Mouse (Mus musculus): Measurements from ENCODE around the gene Vps37b. TPM values are rescaled to one million over a fixed set of nuclear protein-coding genes. Genes with fewer than 3 reads are reported as not detected.

Vps37b gene
- polyA plus RNA-seq, 1 experiment from 2014 or later, result 43.3 TPM

DNA sequence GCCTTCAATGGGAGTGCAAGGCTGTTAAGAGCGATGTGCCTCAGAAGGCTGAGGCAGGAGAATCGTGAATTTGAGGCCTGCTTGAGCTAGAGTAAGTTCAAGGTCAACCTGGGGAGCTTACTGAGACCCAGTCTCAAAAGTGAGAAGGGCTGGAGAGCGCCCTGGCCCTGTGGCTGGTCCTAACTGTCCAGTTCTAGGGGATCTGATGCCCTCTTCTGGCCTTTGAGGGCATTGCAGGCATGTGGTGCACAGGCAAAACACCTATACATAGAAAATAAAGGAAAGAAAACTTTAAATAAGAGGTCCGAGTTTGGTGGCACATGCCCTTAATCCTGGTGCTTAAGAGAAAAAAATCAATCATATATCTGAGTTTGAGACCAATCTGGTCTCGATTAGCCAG lies 39.3 kb downstream of the Vps37b start:
- Histone ChIP-seq H3K4me3 (ENCODE audit: low read depth, low read length) (no peak overlapping the region), H3K4me2 (no peak overlapping the region), H3K9me3 (replicated peaks; ENCODE audit: control insufficient read depth, low read length) (no peaks in the 10 kb centered on the region), H3K27me3 (ENCODE audit: control insufficient read depth, insufficient read depth, low read length) (no peaks in the 10 kb centered on the region), H3K27ac (ENCODE audit: low read depth, low read length) (0 out of 2 replicates have a peak overlapping the region, but pooled peaks have one; percentile 36), H3K9ac (ENCODE audit: low read depth, low read length) (no peak overlapping the region), H3K4me1 (ENCODE audit: control insufficient read depth, insufficient read depth, low read length) (peaks cover 4% of the 10 kb centered on the region), H3K36me3 (ENCODE audit: control insufficient read depth, insufficient read depth, low read length) (no peaks in the 10 kb centered on the region)
- ATAC-seq (replicated peaks; ENCODE audit: insufficient number of reproducible peaks, low FRiP score, low TSS enrichment), result no peak
- WGBS (ENCODE audit: insufficient replicate concordance), result 34% methylated on average over 5 of the region's 5 CpGs

DNA sequence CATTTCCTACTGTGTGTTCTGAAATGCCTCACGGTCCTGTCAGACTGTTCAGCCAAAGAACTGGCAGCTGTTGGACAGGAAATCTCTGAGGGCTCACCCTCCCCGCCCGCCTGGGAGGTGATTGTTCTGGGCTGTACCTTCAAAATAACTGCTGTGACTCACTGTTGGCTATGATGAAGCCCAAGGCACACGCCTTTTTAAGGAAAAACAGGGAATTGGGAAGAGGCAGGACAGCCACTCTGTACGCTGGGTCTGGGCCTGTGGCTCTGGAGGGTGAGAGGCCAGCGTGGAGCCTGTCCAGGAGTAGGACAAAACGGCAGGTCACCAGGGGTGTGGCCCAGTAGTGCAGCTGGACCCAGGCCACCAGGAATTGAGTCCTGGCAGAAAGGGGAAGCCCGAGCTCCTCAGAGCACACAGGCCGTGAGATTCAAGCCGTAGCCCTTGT lies 39.9 kb downstream of the Vps37b start:
- Histone ChIP-seq H3K27ac (ENCODE audit: low read depth, low read length) (0 out of 2 replicates have a peak overlapping the region, but pooled peaks have one; percentile 36), H3K36me3 (ENCODE audit: control insufficient read depth, insufficient read depth, low read length) (no peaks in the 10 kb centered on the region), H3K4me1 (ENCODE audit: control insufficient read depth, insufficient read depth, low read length) (peaks cover 4% of the 10 kb centered on the region), H3K4me3 (ENCODE audit: low read depth, low read length) (no peak overlapping the region), H3K4me2 (no peak overlapping the region), H3K9me3 (replicated peaks; ENCODE audit: control insufficient read depth, low read length) (no peaks in the 10 kb centered on the region), H3K9ac (ENCODE audit: low read depth, low read length) (no peak overlapping the region), H3K27me3 (ENCODE audit: control insufficient read depth, insufficient read depth, low read length) (no peaks in the 10 kb centered on the region)
- no peak for ATAC-seq (replicated peaks; ENCODE audit: insufficient number of reproducible peaks, low FRiP score, low TSS enrichment)
- 70% methylated on average over 10 of the region's 10 CpGs for WGBS (ENCODE audit: insufficient replicate concordance)

DNA sequence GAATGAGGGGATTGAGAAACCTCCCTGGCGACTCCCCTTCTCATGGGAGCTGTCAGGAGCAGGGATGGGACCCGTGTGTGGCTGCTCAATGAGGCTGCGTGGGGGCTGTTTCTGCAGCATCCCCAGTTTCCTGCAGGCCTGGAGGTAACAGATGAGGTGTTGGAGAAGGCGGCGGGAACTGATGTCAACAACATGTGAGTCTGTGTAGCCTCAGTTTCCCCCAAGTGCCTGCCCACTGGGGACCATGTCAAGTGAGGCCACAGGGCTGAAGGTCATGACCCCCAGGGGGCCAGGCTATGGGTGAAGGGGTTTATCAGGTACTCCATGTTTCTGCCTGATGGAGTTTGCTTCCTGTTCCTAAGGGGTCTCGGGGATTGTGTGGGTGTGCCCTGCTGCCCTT lies 40.7 kb downstream of the Vps37b start:
- H3K4me1 ChIP-seq (ENCODE audit: control insufficient read depth, insufficient read depth, low read length), result peaks cover 4% of the 10 kb centered on the region
- H3K4me2 ChIP-seq, result no peak overlapping the region
- no peaks in the 10 kb centered on the region for H3K36me3 ChIP-seq (ENCODE audit: control insufficient read depth, insufficient read depth, low read length)
- ATAC-seq (replicated peaks; ENCODE audit: insufficient number of reproducible peaks, low FRiP score, low TSS enrichment), result no peak
- no peak overlapping the region for H3K4me3 ChIP-seq (ENCODE audit: low read depth, low read length)
- H3K27me3 ChIP-seq (ENCODE audit: control insufficient read depth, insufficient read depth, low read length), result no peaks in the 10 kb centered on the region
- 71% methylated on average over 6 of the region's 6 CpGs for WGBS (ENCODE audit: insufficient replicate concordance)
- no peak overlapping the region for H3K27ac ChIP-seq (ENCODE audit: low read depth, low read length)
- H3K9ac ChIP-seq (ENCODE audit: low read depth, low read length), result no peak overlapping the region
- H3K9me3 ChIP-seq (replicated peaks; ENCODE audit: control insufficient read depth, low read length), result no peaks in the 10 kb centered on the region

DNA sequence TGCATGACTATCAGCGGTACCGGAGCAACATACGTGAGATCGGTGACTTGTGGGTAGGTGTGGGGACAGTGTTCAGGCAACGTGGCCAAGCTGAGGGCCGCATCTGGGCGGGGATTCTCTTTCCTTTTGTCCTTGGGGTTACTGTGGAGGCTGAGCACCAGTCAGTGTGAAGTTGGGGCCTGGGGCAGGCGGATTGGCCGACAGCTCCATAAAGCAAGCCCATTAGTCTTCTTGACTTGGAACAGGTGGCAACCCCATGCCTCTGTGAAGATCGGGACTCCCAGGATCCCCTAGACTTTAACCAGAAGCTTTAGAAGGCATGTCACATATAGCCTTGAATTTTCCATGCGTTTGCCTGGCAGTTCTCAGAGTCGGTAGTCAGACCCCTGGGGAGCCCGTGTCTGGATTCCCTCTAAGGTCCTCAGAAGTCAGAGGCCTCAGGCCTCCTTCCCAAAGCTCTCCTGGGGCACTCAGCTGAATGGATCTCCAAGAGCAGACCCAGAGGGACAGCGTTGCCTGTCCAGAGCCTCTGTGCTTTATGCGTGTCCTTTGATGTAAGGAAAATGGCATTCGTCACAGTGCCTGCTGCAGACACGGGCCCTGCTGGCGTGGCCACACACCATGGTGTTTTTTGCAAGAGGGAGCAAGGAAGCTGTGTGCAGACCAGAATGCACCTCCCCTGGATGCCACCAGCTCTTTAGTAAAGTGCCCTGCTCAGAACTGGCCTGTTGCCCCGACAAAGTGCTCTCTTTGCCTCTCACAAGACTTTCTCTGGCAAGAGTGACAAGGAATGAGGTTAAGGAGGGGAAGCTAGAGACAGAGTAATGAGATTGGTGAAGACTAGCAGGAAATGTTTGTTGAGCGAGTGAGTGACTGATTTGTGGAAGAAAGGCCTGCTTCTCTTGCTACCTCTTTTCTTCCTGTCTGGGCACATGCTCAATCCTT lies 41.9 kb downstream of the Vps37b start:
- H3K36me3 ChIP-seq (ENCODE audit: control insufficient read depth, insufficient read depth, low read length), result no peaks in the 10 kb centered on the region
- no peak overlapping the region for H3K27ac ChIP-seq (ENCODE audit: low read depth, low read length)
- H3K9me3 ChIP-seq (replicated peaks; ENCODE audit: control insufficient read depth, low read length), result no peaks in the 10 kb centered on the region
- no peak overlapping the region for H3K9ac ChIP-seq (ENCODE audit: low read depth, low read length)
- H3K4me3 ChIP-seq (ENCODE audit: low read depth, low read length), result no peak overlapping the region
- H3K4me2 ChIP-seq, result no peak overlapping the region
- no peaks in the 10 kb centered on the region for H3K27me3 ChIP-seq (ENCODE audit: control insufficient read depth, insufficient read depth, low read length)
- no peak for ATAC-seq (replicated peaks; ENCODE audit: insufficient number of reproducible peaks, low FRiP score, low TSS enrichment)
- WGBS (ENCODE audit: insufficient replicate concordance), result 72% methylated on average over 20 of the region's 20 CpGs
- H3K4me1 ChIP-seq (ENCODE audit: control insufficient read depth, insufficient read depth, low read length), result peaks cover 11% of the 10 kb centered on the region

- Histone ChIP-seq H3K9me3 (replicated peaks; ENCODE audit: control insufficient read depth, low read length) (no peaks in the 10 kb centered on the region), H3K4me3 (ENCODE audit: low read depth, low read length) (no peak overlapping the region), H3K27me3 (ENCODE audit: control insufficient read depth, insufficient read depth, low read length) (no peaks in the 10 kb centered on the region), H3K4me1 (ENCODE audit: control insufficient read depth, insufficient read depth, low read length) (peaks cover 10% of the 10 kb centered on the region; the same call in 1 of the 2 replicates), H3K36me3 (ENCODE audit: control insufficient read depth, insufficient read depth, low read length) (no peaks in the 10 kb centered on the region), H3K4me2 (no peak overlapping the region), H3K9ac (ENCODE audit: low read depth, low read length) (no peak overlapping the region), H3K27ac (ENCODE audit: low read depth, low read length) (no peak overlapping the region)
- 76% methylated on average over 4 of the region's 4 CpGs for WGBS (ENCODE audit: insufficient replicate concordance)
- no peak for ATAC-seq (replicated peaks; ENCODE audit: insufficient number of reproducible peaks, low FRiP score, low TSS enrichment)
Observed at GRCm38 (mm10) chr5:123987511-123987910, 44.6 kb downstream of the Vps37b start.

DNA sequence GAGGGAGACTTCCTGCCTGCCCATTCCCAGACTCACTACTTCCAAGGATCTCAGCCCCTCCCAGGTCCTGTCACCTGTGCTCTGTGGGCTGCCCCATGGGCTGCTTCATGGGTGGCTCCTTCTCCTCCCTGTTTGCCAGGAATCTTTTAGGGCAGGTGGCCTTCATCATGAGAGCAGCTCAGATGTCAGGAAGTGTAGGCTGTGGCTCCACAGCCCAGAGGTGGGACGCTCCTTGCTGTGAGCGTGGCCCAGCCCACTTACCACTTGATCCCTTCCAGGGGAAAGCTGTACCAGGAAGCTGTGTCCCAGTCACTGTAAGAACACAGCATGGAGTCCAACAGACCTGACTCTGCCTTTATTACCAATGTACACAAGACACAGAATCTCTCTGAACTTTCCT lies 45.1 kb downstream of the Vps37b start:
- Histone ChIP-seq H3K4me3 (ENCODE audit: low read depth, low read length) (no peak overlapping the region), H3K27ac (ENCODE audit: low read depth, low read length) (no peak overlapping the region), H3K9ac (ENCODE audit: low read depth, low read length) (no peak overlapping the region), H3K9me3 (replicated peaks; ENCODE audit: control insufficient read depth, low read length) (no peaks in the 10 kb centered on the region), H3K36me3 (ENCODE audit: control insufficient read depth, insufficient read depth, low read length) (no peaks in the 10 kb centered on the region), H3K27me3 (ENCODE audit: control insufficient read depth, insufficient read depth, low read length) (no peaks in the 10 kb centered on the region), H3K4me2 (no peak overlapping the region), H3K4me1 (ENCODE audit: control insufficient read depth, insufficient read depth, low read length) (peaks cover 7% of the 10 kb centered on the region; the same call in 1 of the 2 replicates)
- WGBS (ENCODE audit: insufficient replicate concordance), result 57% methylated on average over 2 of the region's 2 CpGs
- ATAC-seq (replicated peaks; ENCODE audit: insufficient number of reproducible peaks, low FRiP score, low TSS enrichment), result no peak

DNA sequence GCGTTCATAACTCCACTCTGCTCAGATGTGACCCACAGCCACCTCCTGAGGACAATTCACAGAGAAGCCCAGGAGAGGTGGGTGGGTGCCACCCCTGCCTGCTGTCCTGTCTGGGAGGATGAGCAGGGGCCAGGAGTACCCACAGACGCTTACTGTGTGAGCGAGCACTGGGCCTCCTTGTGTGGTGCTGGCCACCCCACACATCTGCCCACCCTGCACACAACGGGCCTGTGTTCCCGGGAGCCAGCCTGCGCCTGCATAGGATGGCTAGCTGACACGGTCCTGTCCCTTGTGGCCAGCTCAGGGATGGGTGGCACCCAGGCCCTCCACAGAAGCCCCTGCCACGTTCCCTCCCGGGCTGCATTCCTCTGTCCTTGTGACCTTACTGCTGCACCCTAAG lies 46.6 kb downstream of the Vps37b start:
- Histone ChIP-seq H3K27me3 (ENCODE audit: control insufficient read depth, insufficient read depth, low read length) (no peaks in the 10 kb centered on the region), H3K36me3 (ENCODE audit: control insufficient read depth, insufficient read depth, low read length) (no peaks in the 10 kb centered on the region), H3K9ac (ENCODE audit: low read depth, low read length) (no peak overlapping the region), H3K4me2 (no peak overlapping the region), H3K9me3 (replicated peaks; ENCODE audit: control insufficient read depth, low read length) (no peaks in the 10 kb centered on the region), H3K27ac (ENCODE audit: low read depth, low read length) (no peak overlapping the region), H3K4me1 (ENCODE audit: control insufficient read depth, insufficient read depth, low read length) (peaks cover 7% of the 10 kb centered on the region; the same call in 1 of the 2 replicates), H3K4me3 (ENCODE audit: low read depth, low read length) (no peak overlapping the region)
- ATAC-seq (replicated peaks; ENCODE audit: insufficient number of reproducible peaks, low FRiP score, low TSS enrichment), result no peak
- 72% methylated on average over 9 of the region's 9 CpGs for WGBS (ENCODE audit: insufficient replicate concordance)

DNA sequence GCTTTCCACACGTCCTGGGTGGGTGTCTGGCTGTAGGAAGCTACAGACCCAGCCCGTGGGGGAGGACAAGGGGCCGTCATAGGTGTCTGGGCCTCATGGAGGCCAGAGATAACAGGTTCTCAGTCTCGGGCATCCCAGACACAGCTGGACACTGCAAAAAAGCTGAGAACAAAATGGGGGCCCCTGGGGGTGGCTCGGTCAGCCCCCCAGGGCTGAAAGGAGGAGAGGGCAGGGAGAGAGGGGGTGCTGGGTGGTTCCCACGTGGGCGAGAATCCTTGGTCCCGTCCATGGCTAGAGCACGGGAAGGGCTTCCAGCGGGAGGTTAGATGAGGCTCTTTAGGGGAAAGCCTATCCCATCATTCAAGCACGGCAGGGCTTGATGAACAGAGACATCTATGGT lies 49.2 kb downstream of the Vps37b start:
- H3K4me3 ChIP-seq (ENCODE audit: low read depth, low read length), result no peak overlapping the region
- no peak for ATAC-seq (replicated peaks; ENCODE audit: insufficient number of reproducible peaks, low FRiP score, low TSS enrichment)
- no peak overlapping the region for H3K27ac ChIP-seq (ENCODE audit: low read depth, low read length)
- H3K9ac ChIP-seq (ENCODE audit: low read depth, low read length), result no peak overlapping the region
- 75% methylated on average over 11 of the region's 11 CpGs for WGBS (ENCODE audit: insufficient replicate concordance)
- no peaks in the 10 kb centered on the region for H3K27me3 ChIP-seq (ENCODE audit: control insufficient read depth, insufficient read depth, low read length)
- H3K4me1 ChIP-seq (ENCODE audit: control insufficient read depth, insufficient read depth, low read length), result peaks cover 7% of the 10 kb centered on the region; the same call in 1 of the 2 replicates
- H3K9me3 ChIP-seq (replicated peaks; ENCODE audit: control insufficient read depth, low read length), result no peaks in the 10 kb centered on the region
- no peaks in the 10 kb centered on the region for H3K36me3 ChIP-seq (ENCODE audit: control insufficient read depth, insufficient read depth, low read length)
- no peak overlapping the region for H3K4me2 ChIP-seq

DNA sequence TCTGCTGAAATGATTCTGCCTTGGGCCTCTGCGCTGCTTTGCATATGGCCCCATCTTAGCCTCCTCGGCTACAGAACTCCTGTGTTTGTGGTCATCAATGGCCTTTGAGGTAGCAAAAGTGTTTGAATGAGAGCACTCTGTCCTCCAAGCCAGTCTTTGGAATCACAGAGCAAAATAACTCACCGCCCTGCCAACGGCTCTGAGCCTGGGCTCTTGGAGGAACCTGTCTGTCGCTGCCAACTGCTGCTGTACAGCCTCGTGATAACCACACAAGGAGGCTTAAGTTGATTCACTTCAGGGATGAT lies 50.9 kb downstream of the Vps37b start:
- H3K27me3 ChIP-seq (ENCODE audit: control insufficient read depth, insufficient read depth, low read length), result peaks cover 6% of the 10 kb centered on the region; the same call in 1 of the 2 replicates
- H3K9me3 ChIP-seq (replicated peaks; ENCODE audit: control insufficient read depth, low read length), result no peaks in the 10 kb centered on the region
- no peak for ATAC-seq (replicated peaks; ENCODE audit: insufficient number of reproducible peaks, low FRiP score, low TSS enrichment)
- no peaks in the 10 kb centered on the region for H3K36me3 ChIP-seq (ENCODE audit: control insufficient read depth, insufficient read depth, low read length)
- H3K4me3 ChIP-seq (ENCODE audit: low read depth, low read length), result no peak overlapping the region
- H3K9ac ChIP-seq (ENCODE audit: low read depth, low read length), result no peak overlapping the region
- no peak overlapping the region for H3K27ac ChIP-seq (ENCODE audit: low read depth, low read length)
- H3K4me2 ChIP-seq, result no peak overlapping the region
- 74% methylated on average over 6 of the region's 6 CpGs for WGBS (ENCODE audit: insufficient replicate concordance)
- H3K4me1 ChIP-seq (ENCODE audit: control insufficient read depth, insufficient read depth, low read length), result peaks cover 7% of the 10 kb centered on the region; the same call in 1 of the 2 replicates

Measured in heart, embryonic 11.5 days (tissue).